Mouse (Mus musculus) spleen, postnatal 36 days (tissue): ENCODE data around the gene Krt20.
A peak's percentile ranks its signal among the peaks of the same experiment; 100 is the strongest.

ENCODE experiments used
- DNase-seq, 2 experiments: peaks; one replicate each; pipeline ENCODE4 v3.0.0; 2022; ENCODE audit warnings: low spot score in 2 of 2, mixed read lengths in 1 of 2

Gene Krt20

DNA sequence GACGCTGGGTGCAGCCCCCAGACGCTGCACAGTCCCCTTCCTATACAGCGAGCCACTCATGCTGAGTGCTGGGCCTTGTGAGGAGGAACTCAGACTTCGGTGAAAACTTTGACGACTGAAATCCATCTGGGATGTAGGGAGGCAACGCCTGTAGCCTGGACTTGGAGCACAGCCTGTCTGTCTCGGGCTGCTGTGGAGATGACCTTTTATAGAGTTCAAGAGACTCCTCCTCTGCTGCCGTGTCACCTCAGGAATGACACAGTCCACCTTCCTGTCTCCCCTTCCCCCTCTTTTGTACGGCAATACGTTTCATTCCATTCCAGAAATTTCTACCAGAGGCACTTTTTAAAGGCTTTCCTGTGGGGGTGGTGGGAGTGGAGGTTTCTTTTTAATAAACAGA is at the start of gene Krt20:
TSS of gene Krt20 (minus strand) at position 179 of the 400 bp plus-strand sequence.
- no peak for DNase-seq

- no peak for DNase-seq
These were observed 37.0 kb upstream of the Krt20 start for GRCm38 (mm10) chr11:99474981-99475380.

- DNase-seq, result no peak
These were observed 35.5 kb upstream of the Krt20 start for GRCm38 (mm10) chr11:99473433-99473832.

GRCm38 (mm10) chr11:99472405-99472804 is 34.5 kb upstream of the Krt20 start:
- DNase-seq, result no peak

GRCm38 (mm10) chr11:99471946-99472345 is 34.0 kb upstream of the Krt20 start:
- no peak for DNase-seq

DNA sequence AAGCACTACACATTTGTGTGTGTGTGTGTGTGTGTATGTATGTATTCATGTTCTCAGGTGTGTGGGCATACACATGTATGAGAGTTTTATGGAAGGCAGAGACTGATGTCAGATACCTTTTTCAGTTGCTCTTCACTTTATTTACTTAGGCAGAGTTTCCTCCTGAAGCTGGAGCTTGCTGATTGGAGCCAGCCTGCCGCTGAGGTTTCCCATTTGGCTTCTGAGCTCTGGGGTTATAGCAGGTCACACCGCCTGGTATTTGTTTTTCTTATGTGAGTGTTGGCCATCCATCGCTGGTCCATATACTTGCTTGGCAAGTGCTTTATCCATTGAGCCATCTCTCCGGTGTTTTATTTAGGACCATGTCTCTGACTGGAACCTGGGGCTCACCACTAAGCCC is 31.3 kb upstream of the Krt20 start:
- no peak for DNase-seq

- no peak for DNase-seq
These were observed 30.6 kb upstream of the Krt20 start for GRCm38 (mm10) chr11:99468566-99468965.

GRCm38 (mm10) chr11:99466316-99466715 is 28.4 kb upstream of the Krt20 start:
- no peak for DNase-seq

DNA sequence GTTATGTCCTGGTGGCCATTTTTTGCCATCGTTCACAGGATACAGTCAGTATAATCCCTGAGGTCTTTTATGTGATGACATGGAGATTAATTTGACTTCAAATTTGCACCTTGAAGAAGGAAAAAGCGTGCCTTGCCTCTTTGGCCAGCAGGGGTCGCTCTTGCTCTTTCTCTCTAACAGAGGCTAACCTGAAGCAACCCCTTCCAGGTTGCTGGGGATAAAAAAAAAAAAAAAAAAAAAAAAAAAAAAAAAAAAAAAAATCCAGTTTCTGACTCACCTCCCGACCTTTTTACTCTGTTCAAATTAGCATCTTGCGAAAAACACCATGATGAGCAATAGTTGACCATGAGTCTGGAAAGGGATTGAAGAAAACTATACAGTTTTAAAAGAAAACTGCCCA is 26.9 kb upstream of the Krt20 start:
- DNase-seq, result peak in 1 of 2 experiments; percentile 35

DNA sequence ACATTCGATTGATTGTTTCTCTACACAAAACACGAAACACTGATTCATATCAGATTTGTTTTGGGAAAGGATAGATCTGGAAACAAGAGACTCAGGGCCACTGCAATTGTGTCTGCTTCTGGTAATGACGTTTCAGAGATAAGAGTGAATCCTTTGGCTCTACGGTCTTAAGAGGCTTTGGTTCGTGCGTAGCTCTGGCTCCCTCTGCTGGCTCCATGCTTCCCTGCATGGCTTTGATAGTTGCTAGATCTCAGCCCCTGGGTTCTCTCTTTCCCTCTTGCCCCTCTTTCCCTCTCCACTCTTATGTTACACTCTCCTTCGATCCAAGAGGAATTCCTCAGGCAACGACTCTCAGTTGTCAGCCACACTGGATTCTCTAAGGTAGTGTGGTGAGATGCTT is 25.2 kb upstream of the Krt20 start:
- no peak for DNase-seq

GRCm38 (mm10) chr11:99461736-99462135 is 23.8 kb upstream of the Krt20 start:
- no peak for DNase-seq

DNA sequence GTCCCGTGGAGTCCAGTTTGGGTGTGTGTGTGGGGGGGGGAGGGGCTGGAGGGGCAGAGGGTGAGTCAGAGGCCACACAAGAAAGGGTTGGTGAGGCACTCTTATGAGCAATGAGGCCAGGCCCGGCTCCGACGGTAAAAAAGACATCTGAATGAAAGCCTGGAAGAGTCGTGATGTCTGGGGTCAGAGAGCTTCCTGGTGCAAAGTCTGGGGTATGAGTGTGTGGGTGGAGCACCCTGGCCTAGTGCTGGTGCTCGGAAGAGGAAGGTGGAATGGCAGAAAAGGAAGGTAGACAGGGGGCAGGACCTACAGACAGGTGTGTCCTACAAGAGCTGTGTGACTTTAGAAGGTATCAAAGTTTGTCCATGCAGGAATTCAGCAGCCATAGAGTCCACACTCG is 20.9 kb upstream of the Krt20 start:
- DNase-seq, result no peak

GRCm38 (mm10) chr11:99454759-99455158 is 16.8 kb upstream of the Krt20 start:
- DNase-seq, result no peak

GRCm38 (mm10) chr11:99454044-99454443 is 16.1 kb upstream of the Krt20 start:
- no peak for DNase-seq

DNA sequence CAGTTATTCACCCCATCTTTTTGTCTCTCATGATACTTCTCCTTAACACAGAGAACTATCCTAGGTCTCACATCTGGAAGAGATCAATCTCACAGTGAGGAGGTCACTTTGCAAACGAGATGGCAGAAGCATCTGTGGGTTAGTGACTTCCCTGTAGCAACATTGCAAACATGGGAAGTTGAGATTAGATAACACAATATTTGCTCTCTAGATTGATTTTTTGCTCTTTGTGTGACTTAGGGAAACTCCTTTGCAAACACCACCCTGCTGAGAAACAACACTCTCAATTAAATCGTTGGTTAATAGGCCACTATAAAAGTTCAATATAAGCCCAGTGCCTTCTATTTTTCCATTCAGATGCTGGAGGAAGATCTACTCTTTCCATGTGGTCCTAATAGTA is 10.8 kb upstream of the Krt20 start:
- DNase-seq, result no peak

DNA sequence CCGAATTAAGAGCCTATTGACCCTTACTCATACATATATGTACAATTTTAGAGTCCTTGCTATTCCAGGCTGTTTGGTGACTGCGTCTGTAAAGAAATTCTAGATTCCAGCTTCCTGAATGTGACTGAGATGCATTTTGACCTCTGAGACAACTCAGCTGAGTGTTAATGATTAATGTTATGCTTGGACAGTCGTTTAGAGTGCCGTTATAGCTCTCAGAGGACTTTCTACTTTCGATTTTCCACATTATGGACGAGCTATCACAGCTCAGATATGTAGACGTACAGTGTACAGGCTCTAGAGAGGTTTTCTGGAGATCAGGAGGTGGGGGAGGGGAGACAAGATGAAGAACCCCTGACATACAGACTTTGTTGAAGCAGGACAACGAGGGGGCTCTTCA is 3.3 kb upstream of the Krt20 start:
- no peak for DNase-seq

DNA sequence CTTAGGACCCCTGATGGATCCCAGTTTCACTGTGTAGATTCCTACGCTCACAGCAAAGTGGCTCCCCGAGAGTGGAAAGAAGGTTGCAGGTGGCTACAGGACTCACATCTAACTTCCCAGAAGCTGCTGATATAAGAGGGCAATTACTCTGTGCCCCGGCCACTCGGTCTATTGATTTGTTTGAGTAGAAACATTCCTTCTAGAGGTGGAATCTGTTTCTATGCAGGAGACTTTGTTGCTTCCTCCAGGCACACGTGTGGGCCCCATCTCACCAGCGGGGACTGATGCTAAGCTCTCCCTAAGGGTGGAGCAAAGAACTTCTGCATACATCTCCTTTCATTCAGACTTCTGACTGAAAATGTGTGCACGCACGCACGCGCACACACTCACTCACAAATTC is 1.5 kb upstream of the Krt20 start:
- DNase-seq, result no peak

DNA sequence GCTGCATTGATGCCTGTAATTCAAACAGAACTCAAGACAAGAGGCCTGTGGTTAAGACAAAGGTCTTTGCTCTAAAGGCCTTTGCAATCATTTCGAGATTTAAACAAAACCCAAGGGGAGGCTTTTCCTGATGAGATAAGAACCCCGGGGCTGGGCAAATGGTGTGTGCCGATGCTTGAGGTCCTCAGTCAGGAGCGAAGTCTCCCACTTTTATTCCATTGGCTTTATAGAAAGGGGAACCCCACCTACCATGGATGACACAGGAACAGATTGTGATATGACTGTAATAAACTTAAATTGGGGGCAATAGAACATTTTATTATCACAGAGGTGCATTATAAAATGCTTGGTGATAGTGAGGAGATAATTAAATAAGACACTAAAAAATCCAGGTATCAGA is 1.3 kb downstream of the Krt20 start:
- no peak for DNase-seq

GRCm38 (mm10) chr11:99430670-99431069 is 7.3 kb downstream of the Krt20 start:
- no peak for DNase-seq

GRCm38 (mm10) chr11:99422159-99422558 is 15.8 kb downstream of the Krt20 start, which contains the start of gene Krt12:
Gene Krt12, minus strand, starts transcription at chr11:99422259.
- DNase-seq, result no peak

DNA sequence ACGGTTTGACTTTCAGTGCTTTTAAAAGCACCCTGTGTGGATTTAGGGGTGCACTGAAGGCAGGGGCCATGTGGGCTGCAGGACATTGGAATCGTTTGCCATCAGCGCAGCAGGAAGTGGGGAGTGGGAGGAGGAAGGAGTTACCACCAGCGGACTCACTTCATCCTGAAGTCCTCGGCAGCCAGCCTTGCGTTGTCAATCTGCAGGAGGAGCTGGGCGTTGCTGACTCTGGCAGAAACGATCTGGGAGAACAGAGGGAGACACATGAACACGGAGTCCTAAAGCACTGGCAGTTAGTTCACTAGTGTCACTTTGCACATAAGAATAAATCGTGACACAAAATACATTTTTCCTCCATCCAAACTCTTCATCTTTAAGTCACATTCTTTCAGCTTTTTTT is 17.4 kb downstream of the Krt20 start:
- no peak for DNase-seq

DNA sequence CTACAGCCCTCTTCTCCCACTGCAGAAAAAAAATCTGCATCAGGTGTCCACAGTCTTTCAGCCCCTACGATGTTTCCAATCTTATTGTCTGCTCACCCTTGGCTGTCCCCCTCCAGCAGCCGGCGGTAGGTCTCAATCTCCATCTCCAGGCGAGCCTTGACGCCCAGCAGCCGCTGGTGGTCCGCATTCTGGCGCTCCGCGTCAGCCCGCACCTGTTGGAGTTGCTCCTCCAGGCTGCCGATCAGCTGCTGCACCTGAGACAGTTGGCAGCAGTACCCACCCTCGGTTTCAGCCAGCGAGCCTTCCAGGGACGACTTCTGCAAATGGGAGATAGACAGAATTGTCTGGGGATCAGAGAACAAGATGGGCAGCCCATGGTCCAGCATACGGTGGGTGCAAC is 20.1 kb downstream of the Krt20 start:
- no peak for DNase-seq

DNA sequence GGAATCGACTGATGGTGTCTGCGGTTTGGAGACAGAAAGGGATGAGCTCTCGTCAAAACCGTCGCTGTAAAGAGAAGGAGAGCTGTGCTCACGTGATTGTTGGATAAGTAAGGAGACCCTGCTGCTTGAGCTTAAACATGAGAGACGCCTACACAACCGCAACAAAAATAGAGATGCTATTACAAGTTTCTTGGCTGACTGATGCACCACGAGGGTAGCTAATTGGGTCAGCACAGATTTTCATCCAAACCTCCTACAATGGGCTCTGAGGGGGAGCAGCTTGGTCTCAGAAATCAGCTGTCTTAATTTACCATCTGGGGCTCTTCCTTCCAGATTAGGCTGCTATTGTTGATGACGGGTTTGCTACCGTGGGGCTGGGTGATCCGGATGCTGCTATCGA is 21.0 kb downstream of the Krt20 start:
- no peak for DNase-seq

DNA sequence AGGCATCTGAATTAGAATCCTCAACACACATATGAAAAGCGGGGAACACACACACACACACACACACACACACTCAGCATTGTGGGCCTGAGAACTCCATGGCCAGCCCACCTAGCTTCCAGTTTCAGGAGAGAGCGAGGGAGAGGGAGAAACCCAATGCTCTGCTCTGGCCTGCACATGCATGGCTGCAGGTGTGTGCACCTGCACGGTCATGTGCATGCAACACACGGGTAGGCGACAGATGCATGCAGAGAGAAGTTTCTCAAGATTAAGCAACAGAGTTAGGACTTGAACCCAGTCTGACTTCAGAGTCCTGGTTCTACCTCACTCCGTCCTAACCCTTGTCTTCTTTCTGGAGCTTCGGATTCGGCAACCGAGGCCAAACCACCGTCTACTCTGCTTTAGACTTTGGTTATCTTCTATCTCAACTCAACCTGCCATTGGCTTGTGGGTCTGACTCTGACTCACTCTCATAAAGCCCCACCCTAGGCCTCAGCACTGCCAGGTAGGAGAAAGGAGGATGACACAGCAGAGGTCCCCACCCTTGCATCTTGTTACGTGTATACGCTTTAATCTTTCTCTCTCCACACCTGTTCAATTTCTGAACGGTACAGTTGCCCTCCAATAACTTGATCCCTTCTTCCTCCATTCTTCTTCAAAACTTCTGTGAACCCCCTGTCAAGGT is 23.3 kb downstream of the Krt20 start:
- no peak for DNase-seq
